10 mouse cellular contexts compared by ENCODE assay signal in genomic region chr9:84194716-84195115, GRCm38 (mm10).
DNase-seq lines count a peak whose midpoint lies in the region; ATAC-seq lines count a peak whose summit lies in the region.
"Had no signal": no experiment of that assay in that cellular context is flagged by ENCODE, and none has a peak within 500 bp of the region (broad histone marks: within the 10 kb centered on the region; RNA-seq: fewer than 3 reads in every experiment).

No protein-coding gene starts in this region.

- H3K27me3 ChIP-seq in forebrain, embryonic 14.5 days (replicated peaks; ENCODE audit: control insufficient read depth, insufficient read depth, low read length) = no peaks in the 10 kb centered on the region
- H3K27me3 ChIP-seq in forebrain, embryonic 10.5 days (ENCODE audit: poor library complexity, severe bottlenecking) = no peaks in the 10 kb centered on the region
- no peaks in the 10 kb centered on the region for H3K27me3 ChIP-seq in limb, embryonic 15.5 days
- no peaks in the 10 kb centered on the region for H3K27me3 ChIP-seq in limb, embryonic 10.5 days (ENCODE audit: low read depth, poor library complexity, severe bottlenecking)

- H3K9me3 ChIP-seq in forebrain, embryonic 14.5 days (replicated peaks; ENCODE audit: control insufficient read depth, low read length) = no peaks in the 10 kb centered on the region
- H3K9me3 ChIP-seq in forebrain, embryonic 10.5 days = no peaks in the 10 kb centered on the region
- H3K9me3 ChIP-seq in limb, embryonic 15.5 days = no peaks in the 10 kb centered on the region
- H3K9me3 ChIP-seq in limb, embryonic 10.5 days (replicated peaks) = no peaks in the 10 kb centered on the region

- peak; percentile 58 for DNase-seq in forebrain, embryonic 14.5 days (ENCODE audit: low spot score)
- DNase-seq in forebrain, embryonic 10.5 days (ENCODE audit: extremely low spot score, low spot score) = no peak
- DNase-seq in limb, embryonic 10.5 days (ENCODE audit: low spot score) = no peak
- peak; percentile 50 to 74 for DNase-seq in frontal cortex, adult 2 months (ENCODE audit: extremely low spot score in 1 of 2, low spot score in 1 of 2)
- peak; percentile 42 for DNase-seq in right cerebral cortex, postnatal 25 days
- DNase-seq in kidney, postnatal 4 days = no peak
- no peak for DNase-seq in gastrocnemius, adult 8-10 months (ENCODE audit: low spot score in 2 of 2)
- DNase-seq: kidney, adult 9 months had no signal

- H3K4me3 ChIP-seq in forebrain, embryonic 14.5 days (ENCODE audit: low read depth, low read length) = no peak overlapping the region
- no peak overlapping the region for H3K4me3 ChIP-seq in forebrain, embryonic 10.5 days
- H3K4me3 ChIP-seq in limb, embryonic 15.5 days = no peak overlapping the region
- H3K4me3 ChIP-seq in limb, embryonic 10.5 days = no peak overlapping the region

- H3K36me3 ChIP-seq in forebrain, embryonic 14.5 days (ENCODE audit: control insufficient read depth, insufficient read depth, low read length) = no peaks in the 10 kb centered on the region
- no peaks in the 10 kb centered on the region for H3K36me3 ChIP-seq in forebrain, embryonic 10.5 days (replicated peaks)
- no peaks in the 10 kb centered on the region for H3K36me3 ChIP-seq in limb, embryonic 15.5 days
- H3K36me3 ChIP-seq in limb, embryonic 10.5 days = no peaks in the 10 kb centered on the region

- 64% methylated on average over 4 of the region's 4 CpGs for whole genome bisulfite sequencing in forebrain, embryonic 14.5 days
- WGBS in forebrain, embryonic 10.5 days = 83% methylated on average over 4 of the region's 4 CpGs
- WGBS in limb, embryonic 15.5 days = 58% methylated on average over 4 of the region's 4 CpGs
- 87% methylated on average over 4 of the region's 4 CpGs for WGBS in limb, embryonic 10.5 days

- no peak overlapping the region for H3K27ac ChIP-seq in forebrain, embryonic 14.5 days (ENCODE audit: low read depth, low read length)
- H3K27ac ChIP-seq in forebrain, embryonic 10.5 days = no peak overlapping the region
- H3K27ac ChIP-seq in limb, embryonic 15.5 days = no peak overlapping the region
- no peak overlapping the region for H3K27ac ChIP-seq in limb, embryonic 10.5 days

- no peak overlapping the region for H3K9ac ChIP-seq in forebrain, embryonic 14.5 days (ENCODE audit: low read length)
- H3K9ac ChIP-seq in limb, embryonic 15.5 days = no peak overlapping the region

- no peak overlapping the region for H3K4me2 ChIP-seq in forebrain, embryonic 14.5 days (ENCODE audit: low read length)
- no peak overlapping the region for H3K4me2 ChIP-seq in limb, embryonic 15.5 days
- H3K4me2 ChIP-seq: liver, embryonic 11.5 days had no signal

- no peaks in the 10 kb centered on the region; the same call in 1 of the 2 replicates for H3K4me1 ChIP-seq in forebrain, embryonic 14.5 days (ENCODE audit: control insufficient read depth, insufficient read depth, low read length)
- H3K4me1 ChIP-seq in forebrain, embryonic 10.5 days = no peaks in the 10 kb centered on the region
- H3K4me1 ChIP-seq in limb, embryonic 15.5 days = no peaks in the 10 kb centered on the region
- H3K4me1 ChIP-seq in limb, embryonic 10.5 days = no peaks in the 10 kb centered on the region

- ATAC-seq in forebrain, embryonic 14.5 days = peak; percentile 84
- ATAC-seq in limb, embryonic 15.5 days (ENCODE audit: insufficient number of reproducible peaks, low FRiP score, low TSS enrichment, low read depth) = peak; percentile 52

Comparison
In these comparisons a context has a peak if more than half of its experiments do, and no peak if none do; other contexts are left out.
1. DNase-seq: peak in forebrain, embryonic 14.5 days (single experiment), frontal cortex, adult 2 months (2 of 2) and right cerebral cortex, postnatal 25 days (single experiment); none in forebrain, embryonic 10.5 days (single experiment), limb, embryonic 10.5 days (single experiment), kidney, postnatal 4 days (0 of 2) and gastrocnemius, adult 8-10 months (0 of 2).